Mouse (Mus musculus) frontal cortex, postnatal 36 days (tissue): Measurements from ENCODE around the gene Dnajc7.

Experiments
- DNase-seq, 2 experiments: peaks; one replicate each; pipeline ENCODE4 v3.0.0; 2022; ENCODE audit warnings: low spot score in 2 of 2

The Dnajc7 gene

DNA sequence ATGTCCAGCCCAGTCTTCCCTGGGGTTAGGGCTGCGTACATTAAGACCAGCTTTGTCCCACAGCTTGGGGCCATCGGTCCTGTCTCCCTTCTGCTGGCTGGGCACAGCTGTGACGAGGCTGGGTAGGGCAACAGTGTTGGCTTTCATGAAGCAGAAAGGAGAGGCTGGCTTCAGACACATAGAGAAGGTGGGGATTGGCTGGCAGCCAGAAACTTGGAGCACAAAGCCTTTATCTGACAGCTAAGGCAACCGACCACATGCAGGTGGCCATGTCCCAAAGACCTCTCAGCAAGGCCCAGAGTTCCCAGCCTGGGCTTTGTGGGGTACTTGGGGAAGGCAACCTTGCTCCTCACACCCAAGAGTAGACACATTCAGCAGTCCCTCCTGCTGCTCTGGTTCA is 38.2 kb downstream of the Dnajc7 start:
- peak; percentile 36 to 37 for DNase-seq

DNA sequence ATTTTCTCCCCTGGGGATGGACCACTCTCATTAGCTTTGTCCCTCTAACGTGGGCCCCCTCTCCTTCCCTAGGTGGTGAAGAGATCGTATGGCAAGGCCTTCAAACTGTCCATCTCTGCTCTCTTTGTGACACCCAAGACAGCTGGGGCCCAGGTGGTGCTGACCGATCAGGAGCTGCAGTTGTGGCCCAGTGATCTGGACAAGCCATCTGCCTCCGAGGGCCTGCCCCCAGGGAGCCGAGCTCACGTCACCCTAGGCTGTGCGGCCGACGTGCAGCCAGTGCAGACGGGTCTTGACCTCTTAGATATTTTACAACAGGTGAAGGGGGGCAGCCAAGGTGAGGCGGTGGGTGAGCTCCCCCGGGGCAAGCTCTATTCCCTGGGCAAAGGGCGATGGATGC is 39.7 kb downstream of the Dnajc7 start:
- no peak for DNase-seq

DNA sequence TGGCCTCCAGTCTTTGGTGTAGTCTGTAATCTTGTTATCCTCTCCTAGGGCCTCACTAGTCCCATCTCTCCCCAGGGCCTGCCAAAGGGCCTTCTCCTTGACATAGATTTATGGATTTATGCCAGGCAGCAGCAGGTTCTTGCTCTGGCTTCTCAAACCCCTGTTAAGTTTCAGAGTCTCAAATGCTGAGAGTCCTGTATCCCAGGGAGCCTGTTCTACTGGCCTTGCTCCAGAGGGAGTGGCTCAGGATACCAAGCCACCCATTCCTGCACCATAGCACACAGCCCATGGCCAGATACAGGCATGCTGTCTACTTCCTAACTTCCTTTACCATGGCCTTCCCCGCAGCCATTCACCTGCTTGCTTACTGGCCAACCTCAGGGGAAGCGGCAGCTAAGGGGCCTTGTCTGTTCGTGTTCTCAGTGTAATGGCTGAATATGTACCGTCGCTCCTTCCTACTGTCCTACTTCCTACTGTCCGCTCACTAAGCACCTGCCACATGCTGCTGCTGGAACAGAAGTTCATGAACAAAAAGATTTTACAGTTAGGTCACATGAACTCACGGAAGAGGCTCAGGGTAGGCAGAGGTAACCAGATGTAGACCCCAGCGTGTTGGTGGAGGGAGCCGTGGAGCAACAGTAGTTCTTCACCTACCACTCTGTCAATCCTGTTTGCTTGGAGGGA is 40.7 kb downstream of the Dnajc7 start:
- no peak for DNase-seq

GRCm38 (mm10) chr11:100577852-100578599 is 41.9 kb downstream of the Dnajc7 start:
- DNase-seq = peak in 1 of 2 experiments; percentile 15

GRCm38 (mm10) chr11:100576256-100576655 is 43.7 kb downstream of the Dnajc7 start:
- DNase-seq = no peak

DNA sequence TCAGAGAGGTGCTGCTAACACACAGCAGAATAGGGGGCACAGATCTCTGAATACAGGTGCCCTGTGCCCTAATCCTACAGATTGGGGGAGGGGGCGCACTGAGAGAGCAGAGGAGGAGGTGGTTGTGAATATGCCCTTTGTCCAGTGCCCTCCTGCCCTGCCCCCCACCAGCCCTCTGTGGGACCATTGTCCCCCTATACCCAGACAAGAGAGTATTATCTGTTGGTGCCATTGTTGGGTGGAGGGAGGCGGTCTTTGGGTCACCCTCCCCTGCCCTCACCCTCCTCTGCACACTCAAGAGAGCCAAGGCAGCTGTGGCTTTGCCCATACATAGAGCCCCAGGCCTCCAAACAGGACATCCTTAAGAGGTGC is 44.5 kb downstream of the Dnajc7 start:
- peak; percentile 43 to 45 for DNase-seq

- peak; percentile 66 to 67 for DNase-seq
Observed at GRCm38 (mm10) chr11:100574708-100575483, 45.1 kb downstream of the Dnajc7 start, which contains the start of gene Cnp. Cnp (plus strand) TSS chr11:100574904.

- DNase-seq = no peak
Observed at GRCm38 (mm10) chr11:100574188-100574587, 45.8 kb downstream of the Dnajc7 start.

DNA sequence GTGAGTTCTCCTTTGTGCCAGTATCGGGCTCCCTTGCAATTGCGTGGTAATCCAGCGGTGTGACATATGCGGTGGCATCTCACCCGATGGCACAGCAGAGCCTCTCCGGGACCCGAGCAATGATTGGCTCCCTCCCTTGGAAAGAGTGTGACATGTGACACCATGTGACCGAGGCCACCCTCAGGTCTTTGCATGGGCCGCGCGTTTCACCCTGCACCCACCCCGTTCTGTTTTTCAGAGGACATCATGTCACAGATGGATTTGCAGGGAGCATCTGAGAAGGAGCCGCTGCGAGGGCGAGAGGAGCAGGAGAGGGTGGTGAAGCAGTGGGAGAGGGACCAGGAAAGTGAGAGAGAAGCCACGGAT is 48.8 kb downstream of the Dnajc7 start:
- peak; percentile 50 to 66 for DNase-seq

DNA sequence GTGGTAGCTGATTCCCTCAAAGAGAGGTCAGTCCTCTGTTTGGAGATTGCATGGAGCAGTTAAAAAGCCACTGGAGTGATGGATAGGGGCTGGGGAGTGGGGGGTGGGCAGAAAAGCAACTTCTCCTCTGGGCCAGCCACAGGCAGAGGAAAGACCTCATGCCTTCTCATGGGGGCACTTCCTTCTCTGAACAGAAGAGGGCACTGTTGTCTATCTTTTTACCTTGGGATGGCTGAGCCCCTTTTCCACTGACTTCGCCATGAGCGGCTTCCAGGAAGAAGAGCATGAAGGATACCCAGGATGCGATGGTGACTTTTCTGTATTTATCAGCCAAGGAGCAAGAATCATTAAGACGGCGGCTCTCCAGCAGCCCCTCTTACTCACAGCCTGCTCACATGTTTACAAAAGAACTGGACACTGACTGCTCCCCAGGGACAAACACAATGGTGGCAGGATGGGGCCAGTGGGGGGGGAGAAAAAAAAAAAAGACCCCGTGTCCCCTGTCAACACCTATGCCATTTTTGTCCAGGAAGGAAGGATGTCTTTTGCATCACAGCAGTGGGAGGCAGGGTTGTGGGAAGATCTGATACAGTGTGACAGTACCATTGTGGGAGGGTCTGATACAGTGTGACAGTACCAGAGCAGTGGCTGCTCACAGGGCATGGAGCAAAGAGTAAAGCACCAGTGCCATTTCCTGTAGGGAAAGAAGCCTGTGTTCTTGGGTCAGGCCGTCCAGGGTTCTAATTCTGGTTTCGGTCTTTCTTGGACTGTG is 49.4 kb downstream of the Dnajc7 start:
- peak; percentile 81 to 89 for DNase-seq

DNA sequence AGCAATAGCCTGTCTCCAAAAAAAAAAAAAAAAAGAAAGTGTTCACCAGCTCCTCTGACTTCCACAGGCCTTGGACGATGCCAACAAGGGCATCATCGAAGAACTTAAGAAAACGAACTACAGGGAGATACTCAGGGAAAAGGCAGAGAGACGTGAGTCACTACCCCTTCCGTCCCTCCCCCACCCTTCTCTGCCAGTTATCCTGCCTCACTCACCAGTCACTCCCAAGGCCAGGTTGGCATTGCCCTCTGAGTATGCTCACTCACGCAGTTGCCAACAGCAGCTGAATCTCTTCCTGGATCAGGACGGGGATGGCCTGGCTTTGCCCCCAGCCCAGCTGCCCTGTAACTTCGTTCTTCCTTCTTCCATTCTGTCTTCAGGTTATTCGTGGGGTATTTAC is 50.2 kb downstream of the Dnajc7 start:
- no peak for DNase-seq

GRCm38 (mm10) chr11:100568692-100569091 is 51.3 kb downstream of the Dnajc7 start:
- DNase-seq = no peak

DNA sequence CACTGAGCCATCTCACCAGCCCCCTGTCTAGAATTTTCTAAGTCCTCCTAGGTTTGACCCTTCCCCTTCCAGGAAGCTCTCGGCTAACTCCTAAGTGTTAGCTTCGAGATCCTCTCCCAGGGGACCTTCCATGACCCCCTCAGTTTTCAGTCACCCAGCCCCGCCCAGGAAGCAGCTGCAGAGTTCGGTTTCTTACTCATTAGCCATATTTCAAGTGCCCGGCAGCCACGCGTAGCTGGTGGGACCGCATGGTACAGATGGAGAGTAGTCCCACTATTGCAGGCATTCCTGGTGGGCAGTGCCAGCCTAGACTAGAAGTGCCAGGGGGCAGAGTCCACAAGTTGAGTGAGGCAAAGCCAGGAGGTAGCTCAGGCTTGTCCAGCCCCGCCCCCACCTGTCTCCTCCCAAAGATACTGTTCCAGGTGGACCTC is 52.1 kb downstream of the Dnajc7 start:
- no peak for DNase-seq

DNA sequence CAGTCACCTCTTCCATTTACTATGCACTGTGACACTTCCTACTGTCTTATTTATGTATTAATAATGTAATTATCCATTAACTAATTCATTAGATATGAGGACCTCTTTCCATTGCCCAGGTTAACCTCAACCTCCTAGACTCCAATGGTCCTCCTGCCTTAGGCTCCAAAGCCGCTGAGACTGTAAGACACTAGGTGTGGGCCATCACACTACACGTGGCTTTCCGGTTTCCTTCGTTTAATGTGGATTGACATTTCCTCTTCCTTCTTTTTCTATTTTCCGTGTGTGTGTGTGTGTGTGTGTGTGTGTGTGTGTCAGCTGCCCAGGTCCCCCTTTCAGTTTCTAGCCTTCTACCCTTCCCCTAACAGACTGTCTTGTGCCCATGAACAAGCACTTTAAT is 52.7 kb downstream of the Dnajc7 start:
- no peak for DNase-seq

DNA sequence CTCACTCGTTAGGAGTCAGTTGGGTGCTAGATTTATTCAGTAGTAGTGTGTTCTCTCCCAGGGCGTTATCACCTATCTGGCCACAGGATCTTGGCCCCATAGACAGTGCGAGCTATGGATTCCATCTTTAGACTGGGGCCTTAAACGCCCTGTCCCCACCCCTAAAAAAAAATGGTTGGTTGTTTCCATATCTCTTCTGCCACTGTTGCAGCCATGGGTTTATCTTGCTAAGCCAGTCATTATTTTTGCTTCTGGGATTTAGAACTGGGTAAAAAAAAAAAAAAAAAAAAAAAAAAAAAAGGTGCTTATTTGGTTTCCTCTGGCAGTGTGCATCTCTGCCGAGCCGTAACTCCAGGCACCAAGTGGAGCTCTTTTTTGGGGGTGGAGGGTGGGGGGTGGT is 55.3 kb downstream of the Dnajc7 start:
- no peak for DNase-seq

DNA sequence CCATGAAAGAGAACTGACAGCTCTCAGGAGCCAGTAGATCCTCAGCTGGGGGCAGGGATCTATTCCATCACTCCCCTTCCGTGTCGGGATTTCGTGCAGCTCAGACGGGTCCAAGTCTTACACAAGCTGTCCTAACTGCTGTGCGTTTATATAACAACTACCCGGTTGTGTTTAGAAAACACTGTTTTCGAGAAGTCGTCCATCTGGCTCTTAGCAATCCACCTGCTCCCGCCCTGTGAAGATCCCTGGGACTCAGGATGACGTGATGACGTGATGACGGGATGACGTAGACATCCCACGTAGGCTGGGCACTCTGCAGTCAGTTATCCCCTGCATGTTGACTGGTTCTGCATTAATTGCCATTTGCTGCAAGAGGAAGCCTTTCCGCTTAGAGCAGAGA is 55.7 kb downstream of the Dnajc7 start:
- DNase-seq = peak; percentile 78 to 84

- DNase-seq = no peak
Observed at GRCm38 (mm10) chr11:100561748-100562147, 58.2 kb downstream of the Dnajc7 start.

DNA sequence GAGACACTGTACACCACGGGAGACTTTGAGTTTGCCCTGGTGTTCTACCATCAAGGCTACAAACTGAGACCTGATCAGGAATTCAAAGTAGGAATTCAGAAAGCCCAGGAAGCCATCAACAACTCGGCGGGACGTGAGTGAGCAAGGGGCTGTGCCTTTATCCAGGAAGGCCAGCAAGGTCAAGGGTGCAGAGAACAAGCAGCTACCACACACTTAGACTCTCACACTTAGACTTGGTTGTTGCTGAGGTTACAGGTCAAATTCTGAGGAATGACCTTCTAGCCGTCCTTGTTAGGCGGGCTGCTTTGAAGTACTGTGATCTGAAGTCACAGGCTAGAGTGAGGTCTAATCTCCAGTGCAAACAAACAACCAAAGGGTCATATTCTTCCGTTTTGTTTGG is 60.5 kb downstream of the Dnajc7 start:
- no peak for DNase-seq

DNA sequence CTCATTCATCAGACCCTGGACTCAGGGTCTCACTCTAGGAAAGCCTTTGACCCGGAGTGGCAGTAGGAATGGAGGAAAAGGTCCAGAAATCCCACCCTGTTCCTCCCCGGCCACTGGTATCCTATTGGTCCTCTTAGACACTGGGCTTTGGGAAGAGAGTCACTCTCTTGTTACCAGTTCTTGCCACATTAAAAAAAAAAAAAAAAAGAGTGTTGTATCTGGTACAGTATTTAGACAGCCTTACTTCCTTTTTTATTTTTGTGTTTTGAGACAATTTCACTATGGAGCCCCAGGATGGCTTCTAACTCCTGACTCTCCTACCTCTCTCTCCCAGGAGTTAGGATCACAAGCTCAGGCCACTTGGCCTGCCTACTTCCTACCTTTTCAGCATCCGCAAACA is 62.4 kb downstream of the Dnajc7 start:
- DNase-seq = no peak

- peak; percentile 20 to 58 for DNase-seq
Observed at GRCm38 (mm10) chr11:100555583-100555982, 64.4 kb downstream of the Dnajc7 start.

DNA sequence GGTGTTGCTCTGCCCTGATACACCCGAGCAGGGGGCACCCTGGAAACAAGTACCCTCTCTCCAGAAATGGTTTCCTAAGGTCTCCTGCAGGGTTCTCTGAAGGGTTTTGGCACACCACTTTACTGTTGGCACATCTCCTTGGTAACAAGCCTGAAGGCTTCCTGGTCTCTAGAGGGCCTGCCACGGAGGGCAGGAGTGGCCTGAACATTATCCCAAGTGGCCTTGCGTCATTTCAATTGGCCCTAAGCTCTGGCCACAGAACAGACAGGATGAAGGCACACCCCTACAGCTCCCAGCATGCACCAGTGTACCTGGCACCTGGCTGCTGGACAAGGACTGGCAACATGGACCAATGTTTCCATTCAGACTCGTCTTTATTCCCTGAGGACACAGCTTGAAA is 67.1 kb downstream of the Dnajc7 start:
- no peak for DNase-seq

DNA sequence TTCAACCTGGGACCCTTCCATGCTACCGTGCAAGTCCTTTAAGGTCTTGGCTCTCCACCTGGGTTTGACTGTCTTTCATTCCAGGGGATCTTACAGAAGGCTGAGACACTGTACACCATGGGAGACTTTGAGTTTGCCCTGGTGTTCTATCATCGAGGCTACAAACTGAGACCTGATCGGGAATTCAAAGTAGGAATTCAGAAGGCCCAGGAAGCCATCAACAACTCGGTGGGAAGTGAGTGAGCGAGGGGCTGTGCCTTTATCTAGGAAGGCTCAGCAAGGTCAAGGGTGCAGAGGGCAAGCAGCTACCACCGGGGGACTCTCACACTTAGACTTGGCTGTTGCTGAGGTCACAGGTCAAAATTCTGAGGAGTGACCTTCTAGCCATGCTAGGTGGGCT is 69.9 kb downstream of the Dnajc7 start:
- DNase-seq = no peak
